Mouse (Mus musculus): ENCODE data around the gene M6pr. TPM values are rescaled to one million over a fixed set of nuclear protein-coding genes. Genes with fewer than 3 reads are reported as not detected.

The M6pr gene
- polyA plus RNA-seq, 1 experiment, result 37.7 TPM

- no peak overlapping the region for H3K27ac ChIP-seq (ENCODE audit: control insufficient read depth, insufficient read depth, low read depth, low read length, poor library complexity)
- peak overlapping the region; percentile 30 for H3K4me3 ChIP-seq (replicated peaks; ENCODE audit: control insufficient read depth, low read depth, low read length)
- 14% methylated on average over 5 of the region's 5 CpGs for WGBS
- TF ChIP-seq POLR2A (IDR thresholded peaks at IDR 0.05; ENCODE audit: borderline replicate concordance, control insufficient read depth, low read depth, low read length) (no peak), CTCF (IDR thresholded peaks at IDR 0.05; ENCODE audit: control insufficient read depth, insufficient read depth, low read length) (no peak)
- H3K4me1 ChIP-seq (ENCODE audit: control insufficient read depth, insufficient read depth, low read length), result no peaks in the 10 kb centered on the region
These were observed 1.8 kb downstream of the M6pr start for GRCm38 (mm10) chr6:122310187-122310820.

GRCm38 (mm10) chr6:122318726-122319125, 10.2 kb downstream of the M6pr start:
- Histone ChIP-seq H3K4me3 (replicated peaks; ENCODE audit: control insufficient read depth, low read depth, low read length) (no peak overlapping the region), H3K27ac (ENCODE audit: control insufficient read depth, insufficient read depth, low read depth, low read length, poor library complexity) (no peak overlapping the region), H3K4me1 (ENCODE audit: control insufficient read depth, insufficient read depth, low read length) (no peaks in the 10 kb centered on the region)
- WGBS, result 90% methylated on average over 1 of the region's 1 CpGs
- TF ChIP-seq POLR2A (IDR thresholded peaks at IDR 0.05; ENCODE audit: borderline replicate concordance, control insufficient read depth, low read depth, low read length), result no peak
- no peak for TF ChIP-seq CTCF (IDR thresholded peaks at IDR 0.05; ENCODE audit: control insufficient read depth, insufficient read depth, low read length)

GRCm38 (mm10) chr6:122325361-122325975, 16.9 kb downstream of the M6pr start:
- Histone ChIP-seq H3K4me1 (ENCODE audit: control insufficient read depth, insufficient read depth, low read length) (no peaks in the 10 kb centered on the region), H3K27ac (ENCODE audit: control insufficient read depth, insufficient read depth, low read depth, low read length, poor library complexity) (no peak overlapping the region), H3K4me3 (replicated peaks; ENCODE audit: control insufficient read depth, low read depth, low read length) (no peak overlapping the region)
- no peak for TF ChIP-seq CTCF (IDR thresholded peaks at IDR 0.05; ENCODE audit: control insufficient read depth, insufficient read depth, low read length)
- no peak for TF ChIP-seq POLR2A (IDR thresholded peaks at IDR 0.05; ENCODE audit: borderline replicate concordance, control insufficient read depth, low read depth, low read length)
- 80% methylated on average over 6 of the region's 6 CpGs for WGBS

- no peak overlapping the region for H3K27ac ChIP-seq (ENCODE audit: control insufficient read depth, insufficient read depth, low read depth, low read length, poor library complexity)
- H3K4me3 ChIP-seq (replicated peaks; ENCODE audit: control insufficient read depth, low read depth, low read length), result no peak overlapping the region
- 81% methylated on average over 13 of the region's 13 CpGs for WGBS
- no peaks in the 10 kb centered on the region; the same call in 1 of the 2 replicates for H3K4me1 ChIP-seq (ENCODE audit: control insufficient read depth, insufficient read depth, low read length)
- no peak for TF ChIP-seq POLR2A (IDR thresholded peaks at IDR 0.05; ENCODE audit: borderline replicate concordance, control insufficient read depth, low read depth, low read length)
- no peak for TF ChIP-seq CTCF (IDR thresholded peaks at IDR 0.05; ENCODE audit: control insufficient read depth, insufficient read depth, low read length)
These were observed 24.6 kb downstream of the M6pr start for GRCm38 (mm10) chr6:122333081-122333612.

GRCm38 (mm10) chr6:122334786-122335340, 26.3 kb downstream of the M6pr start:
- 79% methylated on average over 7 of the region's 7 CpGs for WGBS

GRCm38 (mm10) chr6:122337546-122337945, 29.0 kb downstream of the M6pr start:
- Histone ChIP-seq H3K4me1 (ENCODE audit: control insufficient read depth, insufficient read depth, low read length) (no peaks in the 10 kb centered on the region; the same call in 1 of the 2 replicates), H3K4me3 (replicated peaks; ENCODE audit: control insufficient read depth, low read depth, low read length) (no peak overlapping the region), H3K27ac (ENCODE audit: control insufficient read depth, insufficient read depth, low read depth, low read length, poor library complexity) (no peak overlapping the region)
- 65% methylated on average over 6 of the region's 6 CpGs for WGBS
- TF ChIP-seq CTCF (IDR thresholded peaks at IDR 0.05; ENCODE audit: control insufficient read depth, insufficient read depth, low read length), result no peak
- no peak for TF ChIP-seq POLR2A (IDR thresholded peaks at IDR 0.05; ENCODE audit: borderline replicate concordance, control insufficient read depth, low read depth, low read length)

More at GRCm38 (mm10) chr6:122334786-122335340, 26.3 kb downstream of the M6pr start:
- Histone ChIP-seq H3K27ac (ENCODE audit: control insufficient read depth, insufficient read depth, low read depth, low read length, poor library complexity) (no peak overlapping the region), H3K4me3 (replicated peaks; ENCODE audit: control insufficient read depth, low read depth, low read length) (no peak overlapping the region), H3K4me1 (ENCODE audit: control insufficient read depth, insufficient read depth, low read length) (no peaks in the 10 kb centered on the region; the same call in 1 of the 2 replicates)
- TF ChIP-seq POLR2A (IDR thresholded peaks at IDR 0.05; ENCODE audit: borderline replicate concordance, control insufficient read depth, low read depth, low read length) (no peak), CTCF (IDR thresholded peaks at IDR 0.05; ENCODE audit: control insufficient read depth, insufficient read depth, low read length) (no peak)

- Histone ChIP-seq H3K4me3 (replicated peaks; ENCODE audit: control insufficient read depth, low read depth, low read length) (peak overlapping the region; percentile 95), H3K27ac (ENCODE audit: control insufficient read depth, insufficient read depth, low read depth, low read length, poor library complexity) (peak overlapping the region; percentile 19; the same call in 1 of the 2 replicates), H3K4me1 (ENCODE audit: control insufficient read depth, insufficient read depth, low read length) (no peaks in the 10 kb centered on the region)
- no peak for TF ChIP-seq CTCF (IDR thresholded peaks at IDR 0.05; ENCODE audit: control insufficient read depth, insufficient read depth, low read length)
- no peak for TF ChIP-seq POLR2A (IDR thresholded peaks at IDR 0.05; ENCODE audit: borderline replicate concordance, control insufficient read depth, low read depth, low read length)
- under 1% methylated on average over 46 of the region's 51 CpGs for WGBS
These were observed 30.6 kb downstream of the M6pr start for GRCm38 (mm10) chr6:122339047-122339647.

Measured in bone marrow, adult 2 months (tissue).